Mouse (Mus musculus) frontal cortex, postnatal 14 days (tissue): Measurements from ENCODE around the gene Pfas.
"Not testable (repeated sequence)": the region's sequence is repeated elsewhere in the genome, so short reads cannot be mapped to it uniquely, and the experiment has no call there.

Experiments
- DNase-seq, 2 experiments: peaks; one replicate each; pipeline ENCODE4 v3.0.0; 2022; ENCODE audit warnings: low spot score in 2 of 2

Pfas gene

GRCm38 (mm10) chr11:68973250-68974058 lies 34.8 kb downstream of the Pfas start:
- peak; percentile 65 to 73 for DNase-seq

- no peak for DNase-seq
Observed at GRCm38 (mm10) chr11:68970232-68970631, 38.0 kb downstream of the Pfas start.

- no peak for DNase-seq
Observed at GRCm38 (mm10) chr11:68968752-68969151, 39.5 kb downstream of the Pfas start.

GRCm38 (mm10) chr11:68967337-68968282 lies 40.6 kb downstream of the Pfas start, which contains the start of gene Slc25a35:
TSS of gene Slc25a35 (plus strand) at chr11:68968131.
- DNase-seq, result peak; percentile 84 to 89

GRCm38 (mm10) chr11:68966554-68966953 lies 41.7 kb downstream of the Pfas start:
- DNase-seq, result no peak

GRCm38 (mm10) chr11:68965845-68966244 lies 42.4 kb downstream of the Pfas start:
- DNase-seq, result no peak

GRCm38 (mm10) chr11:68965050-68965449 lies 43.2 kb downstream of the Pfas start:
- DNase-seq, result no peak

GRCm38 (mm10) chr11:68963405-68963804 lies 44.9 kb downstream of the Pfas start:
- DNase-seq, result no peak

GRCm38 (mm10) chr11:68962159-68962558 lies 46.1 kb downstream of the Pfas start:
- DNase-seq, result not testable (repeated sequence)

GRCm38 (mm10) chr11:68961596-68961995 lies 46.7 kb downstream of the Pfas start:
- no peak for DNase-seq

GRCm38 (mm10) chr11:68957971-68958370 lies 50.3 kb downstream of the Pfas start:
- no peak for DNase-seq

- no peak for DNase-seq
Observed at GRCm38 (mm10) chr11:68957308-68957707, 51.0 kb downstream of the Pfas start, which contains the start of gene Arhgef15. TSS of gene Arhgef15 (minus strand) at chr11:68957480.

- no peak for DNase-seq
Observed at GRCm38 (mm10) chr11:68956697-68957096, 51.6 kb downstream of the Pfas start.

GRCm38 (mm10) chr11:68956107-68956506 lies 52.2 kb downstream of the Pfas start:
- no peak for DNase-seq

GRCm38 (mm10) chr11:68955473-68955872 lies 52.8 kb downstream of the Pfas start:
- DNase-seq, result no peak

- DNase-seq, result no peak
Observed at GRCm38 (mm10) chr11:68954408-68954807, 53.9 kb downstream of the Pfas start.

GRCm38 (mm10) chr11:68953903-68954302 lies 54.4 kb downstream of the Pfas start:
- no peak for DNase-seq

- peak; percentile 26 to 42 for DNase-seq
Observed at GRCm38 (mm10) chr11:68947542-68947993, 60.7 kb downstream of the Pfas start.

- DNase-seq, result peak; percentile 20 to 40
Observed at GRCm38 (mm10) chr11:68946806-68947440, 61.3 kb downstream of the Pfas start.

GRCm38 (mm10) chr11:68946001-68946400 lies 62.3 kb downstream of the Pfas start:
- no peak for DNase-seq

- DNase-seq, result no peak
Observed at GRCm38 (mm10) chr11:68945245-68945644, 63.0 kb downstream of the Pfas start.

- DNase-seq, result no peak
Observed at GRCm38 (mm10) chr11:68942731-68943130, 65.5 kb downstream of the Pfas start.
